Mouse (Mus musculus) skeletal muscle tissue, adult 2 months (tissue): ENCODE results near the gene Map7d2.
"Not testable (repeated sequence)": the region's sequence is repeated elsewhere in the genome, so short reads cannot be mapped to it uniquely, and the experiment has no call there.

ENCODE experiments used
- DNase-seq: peaks from one replicate; pipeline ENCODE4 v3.0.0-alpha.2; 2012; ENCODE audit warnings: low read depth, low spot score

Gene Map7d2

GRCm38 (mm10) chrX:159414130-159414828 is at the start of gene Map7d2:
Map7d2 (plus strand) TSS chrX:159414572.
- no peak for DNase-seq

- peak; percentile 81 for DNase-seq
Observed at GRCm38 (mm10) chrX:159371831-159372752, 42.3 kb upstream of the Map7d2 start, which contains the start of gene Eif1ax. Eif1ax (plus strand) TSS chrX:159372178.

GRCm38 (mm10) chrX:159372753-159373144 is 41.6 kb upstream of the Map7d2 start:
- no peak for DNase-seq

- DNase-seq, result no peak
Observed at GRCm38 (mm10) chrX:159387105-159387504, 27.3 kb upstream of the Map7d2 start.

GRCm38 (mm10) chrX:159388953-159389352 is 25.4 kb upstream of the Map7d2 start:
- no peak for DNase-seq

GRCm38 (mm10) chrX:159390347-159390962 is 23.9 kb upstream of the Map7d2 start:
- no peak for DNase-seq

- no peak for DNase-seq
Observed at GRCm38 (mm10) chrX:159391239-159391638, 23.1 kb upstream of the Map7d2 start.

- no peak for DNase-seq
Observed at GRCm38 (mm10) chrX:159409253-159409652, 5.1 kb upstream of the Map7d2 start.

- no peak for DNase-seq
Observed at GRCm38 (mm10) chrX:159414829-159415673, 679 bp downstream of the Map7d2 start.

GRCm38 (mm10) chrX:159430507-159430906 is 16.1 kb downstream of the Map7d2 start:
- DNase-seq, result not testable (repeated sequence)

- peak; percentile 1 for DNase-seq
Observed at GRCm38 (mm10) chrX:159442128-159442527, 27.8 kb downstream of the Map7d2 start.

GRCm38 (mm10) chrX:159447133-159447532 is 32.8 kb downstream of the Map7d2 start:
- no peak for DNase-seq

- peak; percentile 0 for DNase-seq
Observed at GRCm38 (mm10) chrX:159459006-159459654, 44.8 kb downstream of the Map7d2 start.

GRCm38 (mm10) chrX:159474799-159475198 is 60.4 kb downstream of the Map7d2 start:
- no peak for DNase-seq

- DNase-seq, result not testable (repeated sequence)
Observed at GRCm38 (mm10) chrX:159478243-159478940, 64.0 kb downstream of the Map7d2 start.

GRCm38 (mm10) chrX:159484247-159484646 is 69.9 kb downstream of the Map7d2 start:
- no peak for DNase-seq

- no peak for DNase-seq
Observed at GRCm38 (mm10) chrX:159503181-159503580, 88.8 kb downstream of the Map7d2 start.

GRCm38 (mm10) chrX:159508331-159509036 is 94.1 kb downstream of the Map7d2 start:
- no peak for DNase-seq

- no peak for DNase-seq
Observed at GRCm38 (mm10) chrX:159509042-159509441, 94.7 kb downstream of the Map7d2 start.
